Mouse (Mus musculus): ENCODE data around the gene Cntn6. TPM values are rescaled to one million over a fixed set of nuclear protein-coding genes. Genes with fewer than 3 reads are reported as not detected.

Cntn6 gene
- polyA plus RNA-seq (2017; shearing (Covaris generic)) = not detected

GRCm38 (mm10) chr6:104492490-104493431 is at the start of gene Cntn6:
Gene Cntn6, plus strand, starts transcription at chr6:104492790.

